In genomic region chr2:30647303-30647881, GRCm38 (mm10) we compare ENCODE assay signal across 8 mouse cellular contexts. TPM values are rescaled to one million over a fixed set of nuclear protein-coding genes. Genes with fewer than 3 reads are reported as not detected.
DNase-seq lines count a peak whose midpoint lies in the region; ATAC-seq and TF ChIP-seq lines count a peak whose summit lies in the region.

No protein-coding gene starts in this region.

- H3K9me3 ChIP-seq in embryonic facial prominence, embryonic 10.5 days, result no peaks in the 10 kb centered on the region
- no peaks in the 10 kb centered on the region for H3K9me3 ChIP-seq in liver, postnatal 0 days (ENCODE audit: low read length)

- H3K27me3 ChIP-seq in embryonic facial prominence, embryonic 10.5 days (replicated peaks; ENCODE audit: low read depth, poor library complexity, severe bottlenecking), result no peaks in the 10 kb centered on the region
- H3K27me3 ChIP-seq in liver, postnatal 0 days (ENCODE audit: insufficient read depth, low read length), result no peaks in the 10 kb centered on the region

- intact Hi-C loops in heart, postnatal 10 days (cut with DNase I), result no loop called here

- H3K4me2 ChIP-seq in liver, postnatal 0 days (ENCODE audit: low read depth, low read length), result no peak overlapping the region

- peak overlapping the region; percentile 42 for H3K4me3 ChIP-seq in embryonic facial prominence, embryonic 10.5 days
- H3K4me3 ChIP-seq in liver, postnatal 0 days (ENCODE audit: low read depth, low read length), result no peak overlapping the region

- no peak for TF ChIP-seq CTCF in liver, postnatal 0 days (IDR thresholded peaks at IDR 0.05; ENCODE audit: low read depth)

- no peak for TF ChIP-seq EP300 in liver, postnatal 0 days (IDR thresholded peaks at IDR 0.05; ENCODE audit: low read depth)

- WGBS in embryonic facial prominence, embryonic 10.5 days, result 7% methylated on average over 11 of the region's 11 CpGs
- WGBS in liver, postnatal 0 days (ENCODE audit: insufficient replicate concordance), result 29% methylated on average over 11 of the region's 11 CpGs

- H3K27ac ChIP-seq in embryonic facial prominence, embryonic 10.5 days (replicated peaks), result peak overlapping the region; percentile 88
- no peak overlapping the region for H3K27ac ChIP-seq in liver, postnatal 0 days (ENCODE audit: low read depth)

- DNase-seq in gastrocnemius, adult 18-20 months (ENCODE audit: low spot score), result peak; percentile 10
- no peak for DNase-seq in gastrocnemius, postnatal 4 days (ENCODE audit: low spot score in 2 of 2)
- peak; percentile 81 for DNase-seq in embryonic facial prominence, embryonic 10.5 days (ENCODE audit: low spot score)
- peak; percentile 52 to 56 for DNase-seq in heart, postnatal 10 days
- DNase-seq in kidney, postnatal 4 days, result peak; percentile 70 to 81
- no peak for DNase-seq in liver, postnatal 0 days
- DNase-seq in right cerebral cortex, postnatal 4 days, result peak; percentile 71
- no peak for DNase-seq in natural killer cell, adult 2 months (ENCODE audit: low spot score in 2 of 2)

- no peaks in the 10 kb centered on the region for H3K36me3 ChIP-seq in embryonic facial prominence, embryonic 10.5 days (replicated peaks)
- no peaks in the 10 kb centered on the region for H3K36me3 ChIP-seq in liver, postnatal 0 days (replicated peaks; ENCODE audit: insufficient read depth, low read length)

- H3K4me1 ChIP-seq in embryonic facial prominence, embryonic 10.5 days, result peaks cover 77% of the 10 kb centered on the region
- peaks cover 6% of the 10 kb centered on the region; the same call in 1 of the 2 replicates for H3K4me1 ChIP-seq in liver, postnatal 0 days (ENCODE audit: insufficient read depth)

- no peak overlapping the region for H3K9ac ChIP-seq in liver, postnatal 0 days (replicated peaks)

- peak; percentile 15; the same call in 1 of the 2 replicates for ATAC-seq in liver, postnatal 0 days

RNA-seq across cellular contexts. Expression of gene Cstad, which starts 52.6 kb away (rescaled TPM):
- 1 to 10 TPM; 1.1 TPM for total RNA-seq in gastrocnemius, adult 18-20 months (2021)
- 1 to 10 TPM; 4.5 to 4.6 TPM for total RNA-seq in gastrocnemius, postnatal 4 days (2021)
- 0.44 and 0.86 TPM in 2 replicates for polyA plus RNA-seq in embryonic facial prominence, embryonic 10.5 days (2016; fragmentation: Nextera tagmentation; extraction: Ambion mirVana)
- 1 to 10 TPM; 1.9 to 3.1 TPM for total RNA-seq in heart, postnatal 10 days (2021)
- 0.22 TPM in 2 replicates for polyA plus RNA-seq in liver, postnatal 0 days (2015; fragmentation: Nextera tagmentation; extraction: Ambion mirVana)

Comparison
In these comparisons a context has a peak if more than half of its experiments do, and no peak if none do; other contexts are left out.
1. DNase-seq: peak in gastrocnemius, adult 18-20 months (single experiment), embryonic facial prominence, embryonic 10.5 days (single experiment), heart, postnatal 10 days (2 of 2), kidney, postnatal 4 days (2 of 2) and right cerebral cortex, postnatal 4 days (single experiment); none in gastrocnemius, postnatal 4 days (0 of 2), liver, postnatal 0 days (single experiment) and natural killer cell, adult 2 months (0 of 2).